Mouse (Mus musculus): ENCODE data around the gene Gpsm1. TPM values are rescaled to one million over a fixed set of nuclear protein-coding genes. Genes with fewer than 3 reads are reported as not detected.

The Gpsm1 gene
- total RNA-seq, 2 experiments from 2014 or later = 1.6 to 2.3 TPM

DNA sequence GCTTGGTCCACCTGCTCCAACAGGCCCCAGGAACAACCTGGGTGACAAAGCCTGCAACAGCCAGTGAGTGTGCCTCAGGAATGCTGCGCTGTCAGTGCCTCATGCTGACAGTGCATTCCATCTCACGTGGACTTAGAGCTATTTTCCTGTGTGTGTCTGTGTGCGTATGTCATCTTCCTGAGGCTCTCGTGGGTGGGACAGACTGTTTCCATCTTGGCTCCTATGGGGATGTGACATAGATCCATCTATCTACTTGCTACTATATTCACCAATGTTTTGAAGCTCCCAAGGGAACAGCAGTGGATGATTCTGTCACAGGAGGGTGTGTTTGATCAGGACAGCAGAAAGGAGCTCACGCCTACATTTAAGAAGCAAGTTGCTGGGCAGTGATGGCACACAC, 3.4 kb upstream of the Gpsm1 start:
- DNase-seq (ENCODE audit: low spot score) = no peak

DNA sequence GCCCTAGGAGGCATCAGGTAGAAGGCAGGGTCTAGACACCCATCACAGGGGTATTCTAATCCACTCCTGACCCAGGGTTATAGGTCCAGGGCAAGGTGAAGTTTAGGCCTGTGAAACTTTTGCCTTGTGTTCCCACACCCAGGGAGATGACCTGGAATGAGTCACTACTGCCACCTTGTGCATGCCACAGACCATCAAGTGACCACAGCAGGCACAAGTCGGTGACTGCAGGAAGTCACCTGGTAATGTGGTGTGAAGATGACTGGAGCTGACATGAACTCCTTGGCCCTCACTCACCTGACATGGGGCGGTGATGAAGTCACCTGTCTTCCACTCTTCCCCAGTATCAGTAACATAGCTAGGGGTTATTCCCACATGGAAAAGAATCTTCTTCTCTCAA, 2.5 kb upstream of the Gpsm1 start:
- no peak for DNase-seq (ENCODE audit: low spot score)

DNA sequence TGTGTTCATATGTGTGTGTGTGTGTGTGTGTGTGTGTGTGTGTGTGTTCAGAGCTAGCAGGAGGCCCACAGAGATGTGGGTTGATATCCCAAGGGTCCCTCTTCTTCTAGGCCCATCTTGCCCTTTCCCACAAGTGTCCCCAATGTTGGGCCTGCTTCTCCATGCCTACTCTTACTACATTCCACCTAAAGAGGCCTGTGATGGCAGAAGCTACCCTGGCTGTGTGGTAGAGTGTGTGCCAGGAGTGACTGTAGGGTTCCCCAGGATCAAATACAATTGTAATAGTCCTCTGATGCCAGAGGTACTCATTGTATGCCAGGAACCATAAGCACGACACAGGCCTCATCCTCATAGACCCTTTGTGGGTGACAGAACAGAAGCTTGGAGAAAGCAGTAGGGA, 1.9 kb upstream of the Gpsm1 start:
- DNase-seq (ENCODE audit: low spot score) = no peak

DNA sequence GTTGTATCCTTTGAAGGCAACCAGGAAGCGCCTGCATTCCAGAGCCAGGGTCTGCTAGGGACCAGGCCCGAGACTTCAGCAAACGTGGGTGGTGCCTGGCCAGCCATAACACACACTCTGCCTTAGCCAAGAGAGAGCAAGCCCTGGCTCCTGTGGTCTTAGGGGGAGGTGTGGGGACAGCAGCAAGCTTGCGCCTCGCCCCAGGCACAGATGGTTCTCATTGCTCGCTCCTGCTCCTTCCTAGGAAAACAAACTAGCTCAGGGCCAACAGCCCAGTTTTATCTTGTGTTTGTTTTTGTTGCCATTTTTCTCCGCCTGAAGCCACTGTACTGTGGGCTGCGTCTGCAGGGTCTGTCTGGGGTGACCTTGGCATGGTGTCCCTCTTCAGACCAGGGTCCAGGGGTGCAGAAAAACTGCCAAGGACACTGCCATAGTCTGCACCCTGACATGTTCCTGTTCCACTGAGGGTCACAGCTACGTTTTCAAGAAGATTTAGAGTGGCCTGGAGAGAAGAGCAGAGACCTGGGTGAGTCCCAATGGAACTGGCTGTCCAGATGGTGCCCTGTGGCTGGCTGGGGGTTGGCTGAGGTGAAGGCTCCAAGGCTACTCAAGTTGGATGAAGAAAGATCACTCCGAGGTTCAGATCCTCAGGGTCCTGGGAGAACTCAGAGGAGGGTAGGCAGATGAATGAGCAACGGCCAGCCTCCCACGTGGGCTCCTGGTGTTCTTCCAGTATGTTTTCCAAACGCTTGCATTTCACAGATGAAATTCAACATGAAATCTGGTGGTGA, 839 bp upstream of the Gpsm1 start:
- DNase-seq (ENCODE audit: low spot score) = peak; percentile 52

DNA sequence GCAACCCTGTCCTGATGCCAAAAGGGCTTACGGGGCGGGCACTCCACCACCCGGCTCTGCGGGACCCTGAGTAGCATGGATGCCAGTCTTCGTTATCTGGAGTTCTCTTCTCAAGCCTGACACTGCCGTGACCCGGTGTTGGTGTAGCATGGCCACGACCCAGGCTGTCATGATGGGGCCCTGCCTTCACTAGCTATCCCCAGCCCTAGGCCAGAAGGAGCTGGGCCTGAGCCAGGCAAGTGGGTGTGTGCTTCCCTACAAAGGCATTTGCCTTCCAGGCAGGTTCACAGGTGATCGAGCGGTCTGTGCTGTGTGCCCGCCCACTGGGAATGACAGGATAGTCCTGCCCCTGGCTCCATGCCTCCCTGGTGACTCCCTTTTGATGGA, 603 bp downstream of the Gpsm1 start:
- DNase-seq (ENCODE audit: low spot score) = peak; percentile 39

DNA sequence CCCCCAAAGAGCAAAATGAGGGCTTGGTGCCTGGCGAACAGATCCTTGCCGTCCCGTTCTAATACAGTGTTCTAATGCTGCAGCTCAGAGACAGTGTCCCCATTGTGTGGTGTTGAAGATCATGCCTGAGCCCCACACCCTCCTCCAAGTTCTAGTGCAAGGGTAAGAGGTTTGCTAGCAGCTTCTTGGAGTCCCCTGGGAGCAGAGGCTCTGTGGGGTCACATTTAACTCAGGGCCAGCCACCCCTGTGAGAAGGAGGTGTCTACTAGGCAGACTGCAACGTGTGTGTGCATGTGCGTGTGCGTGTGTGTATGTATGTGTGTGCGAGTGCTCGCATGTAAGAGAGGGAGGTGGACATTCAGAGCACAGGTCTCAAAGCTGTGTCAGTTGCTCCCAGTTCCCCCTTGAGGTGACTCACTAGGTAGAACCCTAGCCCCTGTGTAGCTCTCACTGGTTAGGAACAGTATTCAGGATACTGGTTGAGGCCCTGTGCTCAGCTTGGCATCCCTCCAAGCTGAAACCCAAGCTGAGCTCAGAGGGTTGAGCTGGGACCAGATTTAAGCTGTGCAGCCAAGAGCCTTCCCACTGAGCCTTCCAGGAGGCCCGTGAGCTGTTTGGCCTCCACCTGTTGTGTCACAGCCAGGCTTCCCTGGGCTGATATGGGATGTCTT, 1.4 kb downstream of the Gpsm1 start:
- DNase-seq (ENCODE audit: low spot score) = peak; percentile 49

DNA sequence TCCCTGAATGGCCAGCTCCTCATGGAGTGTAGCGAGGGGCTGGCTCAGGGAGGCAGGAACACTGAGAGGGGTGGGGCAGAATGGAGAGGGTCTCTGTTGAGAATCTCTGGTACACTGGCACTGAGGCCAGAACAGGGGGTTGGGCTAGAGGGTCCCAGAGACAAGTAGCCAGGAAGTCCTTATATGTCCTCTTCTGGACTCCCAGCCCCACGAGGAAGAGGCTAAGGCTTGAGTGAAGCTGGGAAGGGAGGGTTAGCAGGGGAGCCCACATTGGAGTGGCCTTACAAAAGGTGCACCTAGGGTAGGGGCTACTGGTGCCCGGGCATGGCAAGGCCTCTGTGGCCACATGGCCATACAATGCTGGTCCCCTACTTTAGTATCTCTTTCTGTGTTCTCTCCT, 2.1 kb downstream of the Gpsm1 start:
- DNase-seq (ENCODE audit: low spot score) = no peak

DNA sequence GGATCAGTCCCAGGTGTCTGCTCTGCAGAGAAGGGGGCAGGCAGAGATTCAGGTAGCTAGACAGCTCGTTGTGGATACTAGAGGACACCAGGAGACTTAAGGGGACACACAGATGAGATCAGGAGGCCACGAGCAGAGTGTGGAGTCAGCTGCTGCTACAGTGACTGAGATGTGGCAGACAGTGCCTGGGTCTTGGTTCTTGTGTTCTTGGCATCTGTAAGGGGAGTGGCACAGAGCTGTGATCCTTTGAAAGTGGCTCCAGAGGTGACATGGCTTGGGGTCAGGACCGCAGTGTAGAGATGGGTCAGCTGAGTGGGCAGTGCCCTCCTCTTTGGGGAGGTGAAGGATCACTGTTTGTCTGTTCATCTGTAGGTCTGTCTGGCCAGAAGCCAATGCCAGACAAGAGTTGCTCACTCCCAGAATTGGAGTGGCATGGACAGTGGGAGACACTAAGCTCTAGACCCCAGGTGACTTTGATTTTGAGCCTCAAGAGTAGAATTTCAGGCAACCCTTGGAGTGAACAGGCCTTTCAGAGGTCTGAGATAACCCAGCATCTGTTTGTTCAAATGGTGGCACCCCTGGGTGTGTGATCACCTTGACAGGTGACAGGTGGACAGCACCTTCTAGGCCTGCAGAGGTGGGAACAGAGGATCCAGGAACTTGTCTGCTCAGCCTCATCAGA, 2.8 kb downstream of the Gpsm1 start:
- DNase-seq (ENCODE audit: low spot score) = no peak

DNA sequence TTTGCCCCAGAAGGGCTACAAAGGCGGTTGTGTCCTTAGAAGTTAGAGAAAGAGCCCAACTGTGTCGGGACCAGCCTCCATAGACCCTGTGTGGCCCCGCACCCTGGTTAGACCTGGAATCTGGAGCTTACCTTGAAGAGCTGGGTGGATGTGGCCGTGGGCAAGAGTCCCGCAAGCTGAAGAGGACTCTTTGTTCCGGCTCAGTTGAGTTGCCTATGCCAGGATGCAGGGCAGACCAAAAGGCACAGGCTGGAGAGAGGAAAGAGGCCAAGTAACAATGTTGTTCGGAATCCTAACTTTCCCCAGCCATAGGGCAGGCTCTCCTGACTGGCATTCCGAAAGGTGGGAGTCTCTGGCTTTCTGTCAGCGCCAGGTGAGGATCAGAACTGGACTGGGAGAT, 3.8 kb downstream of the Gpsm1 start:
- DNase-seq (ENCODE audit: low spot score) = no peak

DNA sequence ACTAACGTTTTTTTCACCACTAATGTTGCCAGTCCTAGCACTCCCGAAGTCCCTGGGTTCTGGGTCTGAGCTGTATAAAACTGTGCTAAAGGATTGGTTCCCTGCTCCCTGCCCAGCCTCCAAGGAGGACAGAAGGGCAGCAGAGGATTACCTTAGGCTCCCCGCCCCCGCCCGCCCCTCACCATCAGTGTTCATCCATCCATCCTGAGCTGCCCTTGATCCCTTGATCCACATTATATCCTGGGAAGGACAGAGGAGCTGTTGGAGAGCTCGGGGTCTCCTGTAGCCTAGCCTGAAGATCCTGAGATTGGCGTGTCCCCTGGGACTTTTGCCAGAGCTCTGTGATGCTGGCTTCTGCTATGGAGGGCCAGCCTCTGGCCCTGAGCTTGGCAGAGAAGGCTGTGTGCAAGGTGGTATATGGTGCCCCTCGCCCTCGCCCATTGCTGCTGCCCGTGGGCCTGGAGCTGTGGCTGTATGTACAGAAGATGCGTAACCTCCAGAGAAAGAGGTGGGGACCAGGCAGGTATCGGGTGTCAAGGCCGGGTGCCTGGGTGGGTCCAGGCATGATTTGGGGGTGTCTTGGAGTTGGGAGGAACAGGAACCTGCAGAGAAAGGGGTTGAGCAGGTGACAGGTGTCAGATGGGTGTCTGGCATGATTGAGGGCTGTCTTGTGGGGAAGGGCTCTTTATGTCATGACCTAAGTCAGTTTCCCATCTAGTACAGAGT, 4.4 kb downstream of the Gpsm1 start:
- DNase-seq (ENCODE audit: low spot score) = no peak

DNA sequence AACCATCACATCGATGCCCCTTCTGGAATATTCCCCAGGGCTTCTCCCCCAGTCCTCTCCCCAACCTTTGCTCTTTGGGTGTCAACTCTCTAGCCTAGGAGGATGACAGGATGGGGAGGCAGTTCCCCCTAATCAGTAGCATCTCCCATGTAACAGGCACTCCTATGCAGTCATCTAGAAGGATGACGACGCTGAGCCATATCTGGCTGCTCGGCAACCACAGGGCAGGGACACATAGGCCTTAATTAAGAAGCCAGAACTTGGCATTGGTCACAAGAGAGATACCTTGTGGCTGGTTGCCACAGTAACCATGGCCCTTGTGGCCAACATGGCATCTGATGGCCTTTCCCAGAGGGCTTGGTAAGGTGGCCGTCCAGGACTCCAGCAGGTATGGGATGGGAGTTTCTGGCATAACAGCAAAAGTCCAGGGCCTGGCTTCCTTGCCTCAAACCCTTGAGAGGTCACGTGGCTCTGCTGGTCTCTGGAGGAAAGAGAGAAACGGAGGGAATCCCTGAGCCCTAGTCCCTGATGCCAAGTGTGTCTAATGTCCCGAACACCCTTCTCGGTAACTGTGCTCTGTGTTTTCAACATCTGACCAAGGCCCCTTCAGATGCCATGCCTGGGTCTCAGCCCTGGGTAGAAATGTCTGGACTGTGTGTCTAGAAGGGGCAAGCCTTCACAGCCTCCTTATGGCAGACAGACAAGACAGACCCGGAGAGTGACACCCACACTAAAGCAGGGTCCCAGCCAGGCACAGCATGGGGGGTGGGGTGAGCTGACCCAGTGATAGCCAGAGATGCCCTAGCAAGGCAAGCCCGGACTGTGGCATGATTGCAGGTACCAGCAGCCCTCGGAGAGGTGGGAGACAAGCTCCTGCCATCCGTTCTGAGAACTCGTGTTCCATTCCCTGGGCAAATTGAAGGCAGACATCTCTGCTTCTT, 5.2 kb downstream of the Gpsm1 start:
- no peak for DNase-seq (ENCODE audit: low spot score)

DNA sequence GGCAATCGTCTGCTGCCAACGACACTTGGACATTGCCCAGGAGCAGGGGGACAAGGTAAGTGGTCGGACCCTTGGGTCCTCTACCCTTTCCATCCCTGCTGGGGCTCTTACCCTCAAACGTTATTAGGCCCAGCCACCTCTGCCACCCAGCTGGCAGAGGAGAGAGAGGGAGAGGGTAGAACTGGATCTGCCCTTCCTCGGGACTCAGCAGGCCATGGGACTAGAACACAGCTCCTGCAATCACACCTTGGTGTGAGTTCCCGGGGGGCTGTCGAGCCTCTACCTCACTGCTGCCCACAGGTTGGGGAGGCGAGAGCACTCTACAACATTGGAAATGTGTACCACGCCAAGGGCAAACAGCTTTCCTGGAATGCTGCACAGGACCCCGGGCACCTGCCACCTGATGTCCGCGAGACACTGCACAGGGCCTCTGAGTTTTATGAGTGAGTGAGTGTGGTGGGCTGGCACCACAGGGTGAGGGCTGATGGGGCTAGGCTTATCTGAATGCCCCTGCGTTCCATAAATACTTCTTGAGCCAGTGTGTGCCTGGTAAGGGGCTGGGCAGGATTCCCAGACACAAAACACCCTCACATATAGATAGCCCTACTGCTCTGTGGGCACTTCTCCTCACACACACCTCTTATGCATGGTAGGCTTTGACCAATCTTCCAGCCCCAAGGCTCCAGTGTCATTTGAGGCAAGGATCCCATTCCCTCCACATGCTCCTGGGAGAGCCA, 8.4 kb downstream of the Gpsm1 start:
- no peak for DNase-seq (ENCODE audit: low spot score)

DNA sequence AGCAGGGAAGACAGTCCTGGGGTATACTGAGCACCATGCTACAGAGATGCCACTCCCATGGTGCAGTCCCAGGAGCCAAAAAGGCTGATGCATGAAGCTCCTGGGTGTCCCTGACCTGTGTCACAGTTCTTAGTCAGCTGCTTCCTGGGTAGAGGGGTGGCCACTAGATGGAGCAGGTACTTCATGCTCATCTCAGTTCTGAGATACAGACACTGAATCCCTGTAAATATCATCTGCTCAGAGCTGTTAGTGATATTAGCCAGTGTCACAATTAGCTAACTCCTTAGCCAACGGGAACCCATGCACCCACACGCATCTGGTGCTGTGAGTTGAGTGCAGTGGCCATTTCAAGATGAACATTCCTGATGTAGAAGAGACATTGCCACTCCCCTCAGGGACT, 9.6 kb downstream of the Gpsm1 start:
- no peak for DNase-seq (ENCODE audit: low spot score)

DNA sequence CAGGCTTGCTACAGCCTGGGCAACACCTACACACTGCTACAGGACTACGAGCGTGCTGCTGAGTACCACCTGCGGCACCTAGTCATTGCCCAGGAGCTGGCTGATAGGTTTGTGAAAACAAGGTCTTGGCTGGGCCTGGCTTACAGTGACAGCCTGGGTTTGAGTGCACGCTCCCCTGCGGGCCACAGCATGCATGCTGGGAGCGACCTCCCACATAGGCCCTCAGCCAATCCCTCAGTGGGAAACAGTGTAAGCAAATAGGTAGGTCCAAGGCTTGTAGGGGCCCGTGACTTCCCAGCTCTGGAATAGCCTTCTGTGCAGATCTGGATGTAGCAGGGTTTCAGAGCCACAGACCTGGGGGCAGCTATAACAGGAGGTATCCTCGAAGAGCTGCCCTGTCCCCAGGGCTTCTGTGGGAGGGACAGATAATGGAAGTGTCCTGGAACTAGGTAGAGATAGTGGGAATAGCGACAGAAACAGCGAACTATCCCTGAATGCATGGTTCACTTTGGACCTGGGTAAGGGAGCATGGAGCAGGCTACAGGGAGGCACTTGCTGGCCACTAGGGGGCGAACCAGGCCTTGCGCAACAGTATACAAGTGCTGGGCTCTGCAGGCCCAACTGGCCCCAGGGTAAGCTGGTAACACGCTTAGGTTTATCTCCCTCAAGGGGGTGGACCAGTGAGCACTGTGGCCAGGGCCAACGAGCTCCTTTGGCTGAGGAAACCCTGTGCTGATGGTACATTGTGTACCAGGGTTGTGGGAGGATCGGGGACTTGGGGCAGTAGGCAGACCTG, 10.3 kb downstream of the Gpsm1 start:
- peak; percentile 45 for DNase-seq (ENCODE audit: low spot score)

DNA sequence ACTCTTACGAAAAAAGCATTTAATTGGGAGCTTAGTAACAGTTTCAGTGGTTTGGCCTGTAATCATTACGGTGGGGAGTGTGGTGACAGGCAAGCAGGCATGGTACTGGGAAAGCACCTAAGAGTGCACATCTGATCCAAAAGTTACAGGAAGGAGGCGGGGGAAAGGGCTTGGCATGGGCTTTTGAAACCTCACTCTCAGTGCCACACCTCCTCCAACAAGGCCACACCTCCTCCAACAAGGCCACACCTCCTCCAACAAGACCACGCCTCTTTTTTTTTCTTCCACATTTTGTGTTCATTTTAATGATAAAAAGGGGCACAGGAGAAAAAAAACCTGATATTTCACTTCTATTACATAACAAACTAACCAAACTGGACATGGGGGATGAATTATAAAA, 12.5 kb downstream of the Gpsm1 start:
- DNase-seq (ENCODE audit: low spot score) = no peak

DNA sequence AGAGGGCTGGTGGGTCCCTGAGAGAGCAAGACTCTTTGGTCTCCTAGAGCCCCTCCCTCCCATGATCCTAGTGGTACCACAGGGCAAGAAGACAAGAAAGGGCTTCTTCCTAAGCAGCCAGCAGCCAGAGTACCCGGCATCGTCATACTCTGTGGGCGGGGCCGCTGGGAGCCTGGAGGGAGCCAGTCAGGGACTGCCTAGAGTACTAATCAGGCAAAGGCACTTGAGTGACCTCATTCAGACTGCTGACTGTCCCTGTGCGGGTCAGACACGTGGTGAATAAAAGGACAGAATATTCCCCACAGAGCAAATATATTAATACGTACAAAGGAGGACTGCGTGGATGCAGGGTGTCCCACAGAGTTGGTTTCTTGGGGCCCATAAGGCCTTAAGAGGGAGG, 14.1 kb downstream of the Gpsm1 start:
- DNase-seq (ENCODE audit: low spot score) = peak; percentile 42

DNA sequence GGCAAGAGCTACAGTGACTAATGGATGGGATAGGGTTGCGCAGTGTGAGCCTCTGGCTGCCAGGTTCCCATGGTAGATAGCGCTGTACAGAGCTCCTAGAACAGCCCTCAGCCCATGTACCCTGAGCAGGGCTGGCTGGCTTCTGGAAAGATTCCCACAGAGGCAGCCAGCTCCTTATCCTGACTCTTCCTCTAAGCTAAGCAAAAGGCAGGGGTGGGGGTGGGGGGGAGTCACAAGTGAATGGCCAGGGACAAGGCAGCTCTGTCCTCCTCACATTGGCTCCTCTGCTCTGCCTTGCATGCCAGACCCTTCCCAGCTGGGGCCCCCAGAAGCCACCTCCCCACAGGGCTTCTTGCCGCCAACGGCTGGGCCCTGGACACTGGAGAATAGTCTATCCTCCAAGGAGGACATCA, 14.7 kb downstream of the Gpsm1 start:
- no peak for DNase-seq (ENCODE audit: low spot score)

DNA sequence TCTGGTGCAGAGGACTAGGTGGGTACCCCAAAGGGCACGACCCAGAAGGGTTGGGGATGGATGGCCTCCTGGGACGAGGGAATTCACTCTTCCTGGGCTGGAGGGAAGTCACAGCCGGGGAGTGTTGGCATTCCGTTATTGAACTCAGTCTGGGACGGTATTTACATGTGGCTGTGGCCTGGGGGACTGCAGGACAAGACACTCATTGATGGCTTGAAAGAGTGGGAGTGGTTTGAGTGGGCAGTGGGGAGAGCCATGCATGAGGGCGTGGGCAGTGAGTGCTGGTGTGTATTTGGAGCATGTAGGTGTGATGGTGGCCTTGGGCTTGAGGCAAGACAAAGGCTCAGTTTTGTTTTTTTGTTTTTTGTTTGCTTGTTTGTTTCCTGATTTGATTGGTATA, 15.4 kb downstream of the Gpsm1 start:
- no peak for DNase-seq (ENCODE audit: low spot score)
